Mouse (Mus musculus): ENCODE measurements at regions not wholly inside any gene's neighbourhood (a gene's known extent, or its start where the extent isn't known, plus 50 kb on each side); places are given as distances from the start of the nearest gene placed in this dataset.

GRCm38 (mm10) chr8:25440391-25441056 lies 616.4 kb upstream of the Adam5 start:
- TF ChIP-seq CTCF (IDR thresholded peaks at IDR 0.05; ENCODE audit: borderline replicate concordance, control insufficient read depth, extremely low read depth, insufficient read depth, low read length, poor library complexity) = no peak
- TF ChIP-seq POLR2A (IDR thresholded peaks at IDR 0.05; ENCODE audit: control insufficient read depth, extremely low read depth, insufficient read depth, low read length, poor library complexity) = no peak
